Comparison of ENCODE assay signal across 1 mouse cellular context in the genomic region with DNA sequence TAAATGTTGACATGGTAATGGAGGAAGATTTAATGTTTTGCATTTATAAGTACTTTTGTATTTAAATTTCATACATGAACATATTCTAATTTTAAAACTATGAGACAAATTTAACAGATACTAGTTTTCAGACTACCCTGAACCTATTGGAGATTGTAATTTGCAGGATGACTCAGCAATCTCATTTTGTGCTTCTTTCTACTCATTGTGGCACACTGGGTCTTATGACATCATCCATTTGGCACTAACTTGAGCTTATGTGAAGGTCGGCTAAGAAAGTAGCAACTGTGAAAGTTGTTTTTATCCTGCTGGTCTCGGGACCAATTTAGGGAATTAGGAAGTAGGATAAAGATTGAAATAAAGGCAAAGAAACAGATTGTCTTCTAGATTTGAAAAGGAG.
TF ChIP-seq lines count a peak whose summit lies in the region.

No protein-coding gene starts in this region.

TF ChIP-seq in CH12.LX, 34 proteins besides CTCF, POLR2A, EP300 and RAD21 (continued from another document):
- TF ChIP-seq IRF4 (IDR thresholded peaks at IDR 0.05; ENCODE audit: low read depth, low read length) (peak; percentile 79), ZNF384 (IDR thresholded peaks at IDR 0.05; ENCODE audit: low read depth, low read length) (no peak)
